Mouse (Mus musculus) stomach, embryonic 14.5 days (tissue): ENCODE results near the gene Pigo. TPM values are rescaled to one million over a fixed set of nuclear protein-coding genes. Genes with fewer than 3 reads are reported as not detected.

Experiments used
- ATAC-seq: fragments of 200-750 bp; cut with Nextera tagmentation; 2 replicates; pipeline ENCODE4 v1.8.0; 2017; ENCODE audit warnings: low read depth, moderate TSS enrichment; ENCODE audit not compliant: insufficient number of reproducible peaks, insufficient read depth, low FRiP score
- H3K27ac ChIP-seq: fragments of 300-500 bp; sonication (generic); 2 replicates; pipeline ENCODE4 v1.5.1; 2014; ENCODE audit warnings: mild to moderate bottlenecking, low read length, moderate library complexity, mixed read lengths
- H3K27me3 ChIP-seq: fragments of 300-500 bp; sonication (generic); 2 replicates; pipeline ENCODE4 v1.6.1; 2014; ENCODE audit warnings: low read length, control low read depth, mixed read lengths; ENCODE audit not compliant: control insufficient read depth, insufficient read depth
- H3K36me3 ChIP-seq: fragments of 300-500 bp; sonication (generic); 2 replicates; pipeline ENCODE4 v1.6.1; 2014; ENCODE audit warnings: mild to moderate bottlenecking, control low read depth, low read length, moderate library complexity, mixed read lengths; ENCODE audit not compliant: control insufficient read depth, insufficient read depth
- H3K4me1 ChIP-seq: fragments of 300-500 bp; sonication (generic); 2 replicates; pipeline ENCODE4 v1.6.1; 2014; ENCODE audit warnings: low read length, control low read depth, mixed read lengths; ENCODE audit not compliant: control insufficient read depth, insufficient read depth
- H3K4me2 ChIP-seq: fragments of 300-500 bp; sonication (generic); replicated peaks from 2 replicates; pipeline ENCODE4 v1.6.1; 2014; ENCODE audit warnings: low read depth, low read length, control low read depth
- H3K4me3 ChIP-seq: fragments of 300-500 bp; sonication (generic); 2 replicates; pipeline ENCODE4 v1.5.1; 2014; ENCODE audit warnings: low read depth, low read length, control low read depth
- H3K9ac ChIP-seq: fragments of 300-500 bp; sonication (generic); replicated peaks from 2 replicates; pipeline ENCODE4 v1.6.1; 2014; ENCODE audit warnings: low read depth, mild to moderate bottlenecking, control low read depth, low read length, moderate library complexity, mixed read lengths
- H3K9me3 ChIP-seq: fragments of 300-500 bp; sonication (generic); 2 replicates; pipeline ENCODE4 v1.6.1; 2016; ENCODE audit warnings: low read depth, low read length, control low read depth; ENCODE audit not compliant: control insufficient read depth
- WGBS: fragments of 180-500 bp; shearing (Covaris S2); extraction: QIAGEN DNeasy Blood & Tissue Kit; methylation state at CpG from one replicate; pipeline ENCODE4 v1.1.7; 2014; 5-methylcytosine and 5-hydroxymethylcytosine counted together
- polyA plus RNA-seq: library from polyadenylated mRNA; unstranded; fragments of >200 nt; fragmentation: Nextera tagmentation; extraction: Ambion mirVana; gene quantifications from 2 replicates; pipeline ENCODE4 v1.2.1, GENCODE M21; 2014

Pigo gene
- polyA plus RNA-seq, 1 experiment from 2014 or later: 21.3 TPM

DNA sequence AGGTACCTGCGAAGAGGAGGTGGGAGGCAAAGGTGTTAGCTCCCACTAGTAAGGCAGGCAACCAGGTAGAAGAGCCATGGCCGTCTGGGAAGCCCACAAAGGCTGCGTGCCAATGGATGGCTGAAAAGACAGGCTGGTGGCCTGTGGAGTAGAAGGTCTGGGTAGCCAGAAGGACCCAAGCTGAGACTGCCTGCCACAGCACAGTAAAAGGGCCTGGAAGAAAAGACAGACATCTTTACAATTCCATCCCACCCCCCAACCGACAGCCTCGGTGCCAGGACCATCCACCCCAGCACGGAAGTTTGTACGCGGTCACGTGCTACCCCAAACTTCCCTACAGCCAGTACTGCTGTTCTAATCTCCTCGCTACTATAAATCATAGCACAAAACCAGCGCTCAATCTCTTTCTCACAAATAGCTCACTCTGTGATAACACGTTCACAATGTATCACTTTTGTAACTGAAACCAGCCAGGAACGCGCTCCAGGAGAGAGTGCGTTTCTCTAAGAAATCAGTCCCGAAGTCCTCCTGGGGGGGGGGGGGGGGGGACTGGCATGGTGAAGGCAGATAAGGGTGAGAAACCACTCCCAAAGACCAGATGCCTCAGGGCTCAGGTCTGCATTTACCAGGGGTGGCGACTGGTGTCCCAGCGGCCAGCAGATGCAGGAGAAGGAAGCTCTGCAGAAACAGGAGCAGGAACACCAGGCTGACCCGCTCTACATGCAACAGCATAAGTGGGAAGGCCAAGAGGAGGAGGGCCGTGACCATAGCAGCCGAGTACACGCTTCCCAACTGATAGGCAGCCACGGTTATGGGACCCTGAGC is 5.8 kb downstream of the Pigo start:
- no peak overlapping the region for H3K27ac ChIP-seq
- no peaks in the 10 kb centered on the region for H3K27me3 ChIP-seq
- peaks cover 22% of the 10 kb centered on the region; the same call in 1 of the 2 replicates for H3K36me3 ChIP-seq
- H3K4me1 ChIP-seq: peaks cover 2% of the 10 kb centered on the region; the same call in 1 of the 2 replicates
- H3K9ac ChIP-seq: no peak overlapping the region
- no peak overlapping the region for H3K4me2 ChIP-seq
- H3K4me3 ChIP-seq: no peak overlapping the region
- no peaks in the 10 kb centered on the region for H3K9me3 ChIP-seq
- ATAC-seq: no peak
- WGBS: 89% methylated on average over 23 of the region's 23 CpGs

DNA sequence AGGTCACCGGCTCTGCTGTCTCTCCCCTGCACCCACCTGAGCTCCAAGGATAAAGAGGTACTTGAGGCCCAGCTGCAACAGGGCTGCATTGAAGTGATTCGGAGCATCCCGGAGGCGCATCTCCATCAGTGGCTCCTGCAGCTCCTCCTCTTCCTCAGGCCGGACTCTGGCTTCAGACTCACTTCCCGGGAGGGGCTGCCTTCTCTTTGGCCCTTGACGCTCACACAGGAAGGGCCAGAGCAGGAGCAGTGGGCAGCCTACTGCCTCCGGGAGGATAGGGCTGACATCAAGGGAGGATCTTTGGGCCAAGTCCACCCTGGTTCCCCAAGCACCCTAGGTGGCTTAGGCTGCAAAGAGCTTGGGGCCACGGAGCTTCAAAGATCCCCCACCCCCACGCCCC is 6.4 kb downstream of the Pigo start:
- ATAC-seq: no peak
- 89% methylated on average over 10 of the region's 10 CpGs for WGBS
- Histone ChIP-seq H3K27ac (no peak overlapping the region), H3K27me3 (no peaks in the 10 kb centered on the region), H3K4me3 (no peak overlapping the region), H3K4me1 (no peaks in the 10 kb centered on the region), H3K4me2 (no peak overlapping the region), H3K9me3 (no peaks in the 10 kb centered on the region), H3K9ac (no peak overlapping the region), H3K36me3 (peaks cover 22% of the 10 kb centered on the region; the same call in 1 of the 2 replicates)

DNA sequence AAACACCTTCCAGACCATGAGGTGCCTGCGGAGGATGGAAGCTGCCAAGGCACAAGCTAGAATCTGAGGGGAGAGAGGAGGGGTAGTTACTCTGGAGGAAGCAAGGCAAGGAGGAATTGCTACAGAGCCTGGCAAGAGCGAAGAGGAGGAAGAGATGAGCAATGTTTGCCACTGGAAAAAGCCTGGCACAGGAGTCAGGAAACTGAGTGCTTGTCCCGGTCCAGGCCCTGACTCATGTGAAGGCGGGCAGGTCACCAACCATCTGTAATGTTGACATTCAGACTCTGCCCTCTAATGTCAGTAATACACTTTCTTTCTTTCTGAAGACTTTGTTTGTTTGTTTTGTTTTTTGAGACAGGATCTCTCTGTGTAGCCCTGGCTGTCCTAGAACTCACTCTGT is 7.5 kb downstream of the Pigo start:
- no peak overlapping the region for H3K27ac ChIP-seq
- H3K27me3 ChIP-seq: no peaks in the 10 kb centered on the region
- 95% methylated on average over 4 of the region's 4 CpGs for WGBS
- ATAC-seq: no peak
- no peak overlapping the region for H3K4me2 ChIP-seq
- no peak overlapping the region for H3K9ac ChIP-seq
- no peaks in the 10 kb centered on the region for H3K4me1 ChIP-seq
- H3K4me3 ChIP-seq: no peak overlapping the region
- no peaks in the 10 kb centered on the region for H3K9me3 ChIP-seq
- peaks cover 22% of the 10 kb centered on the region; the same call in 1 of the 2 replicates for H3K36me3 ChIP-seq

DNA sequence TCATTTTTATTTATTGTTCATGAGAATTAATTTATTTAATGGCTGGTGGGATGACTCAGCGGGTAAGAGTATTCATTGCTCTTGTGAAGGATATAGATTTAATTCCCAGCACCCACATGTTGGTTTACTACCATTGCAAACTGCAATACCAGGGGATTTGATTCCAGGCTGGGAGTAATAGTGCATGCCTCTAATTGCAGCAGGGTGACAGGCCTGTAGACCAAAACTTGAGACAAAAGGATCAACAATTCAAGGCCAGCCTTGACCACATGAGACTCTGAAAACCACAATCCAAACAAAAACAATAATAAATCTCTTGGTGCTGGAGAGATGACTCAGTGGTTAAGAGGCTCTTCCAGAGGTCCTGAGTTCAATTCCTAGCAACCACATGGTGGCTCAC is 13.5 kb downstream of the Pigo start:
- no peak overlapping the region for H3K4me3 ChIP-seq
- H3K27me3 ChIP-seq: no peaks in the 10 kb centered on the region
- no peak overlapping the region for H3K27ac ChIP-seq
- H3K4me2 ChIP-seq: no peak overlapping the region
- no peak overlapping the region for H3K9ac ChIP-seq
- H3K9me3 ChIP-seq: no peaks in the 10 kb centered on the region
- 92% methylated on average over 1 of the region's 1 CpGs for WGBS
- ATAC-seq: no peak
- H3K36me3 ChIP-seq: no peaks in the 10 kb centered on the region
- peaks cover 5% of the 10 kb centered on the region; the same call in 1 of the 2 replicates for H3K4me1 ChIP-seq

DNA sequence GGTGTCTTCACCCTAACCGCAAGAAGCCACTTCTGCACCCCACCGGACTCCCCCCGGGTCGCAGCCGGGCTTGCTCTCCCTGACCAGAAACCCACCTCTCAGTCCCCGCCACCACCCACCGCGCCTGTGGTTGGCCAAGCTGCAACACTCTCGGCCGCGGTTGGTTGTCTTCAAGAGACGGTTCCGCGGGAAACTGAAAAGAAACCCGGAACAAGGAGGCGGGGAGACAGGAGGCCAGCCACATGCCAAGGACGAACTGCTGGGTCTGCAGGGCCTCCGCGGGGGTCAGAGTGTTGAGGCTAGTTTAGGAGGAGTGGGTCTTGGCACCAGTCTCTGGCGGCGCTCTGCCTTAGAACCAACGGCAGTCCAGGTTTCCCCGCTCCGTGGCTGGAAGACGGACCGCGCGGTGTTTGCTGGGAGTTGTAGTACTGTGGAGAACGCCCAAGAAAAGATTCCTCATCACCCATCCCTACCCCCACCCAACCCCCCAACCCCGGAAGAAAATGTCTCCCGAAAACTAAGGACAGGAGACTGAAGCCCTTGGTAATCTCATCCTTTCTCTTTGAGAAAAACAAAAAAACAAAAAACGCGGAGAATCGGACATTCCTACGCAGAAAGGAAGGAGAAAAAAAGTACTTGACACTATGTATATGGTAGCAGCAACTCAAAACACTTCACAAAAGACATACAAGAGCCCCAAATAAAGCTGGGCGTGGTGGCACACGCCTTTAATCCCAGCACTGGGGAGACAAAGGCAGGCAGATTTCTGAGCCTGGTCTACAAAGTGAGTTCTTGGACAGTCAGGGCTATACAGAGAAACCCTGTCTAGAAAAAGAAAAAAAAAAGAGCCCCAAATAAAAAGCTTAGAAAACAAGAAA is 15.2 kb downstream of the Pigo start, which contains the start of gene Fancg:
Fancg (minus strand) TSS at position 346 of the 878 bp plus-strand sequence.
- H3K4me2 ChIP-seq: peak within 1 kb of the TSS; percentile 65
- peak within 1 kb of the TSS; percentile 71 for H3K4me3 ChIP-seq
- peaks cover 5% of the 10 kb centered on the region; the same call in 1 of the 2 replicates for H3K4me1 ChIP-seq
- no peaks in the 10 kb centered on the region; the same call in 1 of the 2 replicates for H3K36me3 ChIP-seq
- H3K27me3 ChIP-seq: no peaks in the 10 kb centered on the region
- peak; percentile 89 for ATAC-seq
- H3K9me3 ChIP-seq: no peaks in the 10 kb centered on the region
- H3K9ac ChIP-seq: peak within 1 kb of the TSS; percentile 63
- WGBS: 1% methylated on average over 37 of the region's 37 CpGs
- H3K27ac ChIP-seq: 0 out of 2 replicates have a peak within 1 kb of the TSS, but pooled peaks have one; percentile 27

DNA sequence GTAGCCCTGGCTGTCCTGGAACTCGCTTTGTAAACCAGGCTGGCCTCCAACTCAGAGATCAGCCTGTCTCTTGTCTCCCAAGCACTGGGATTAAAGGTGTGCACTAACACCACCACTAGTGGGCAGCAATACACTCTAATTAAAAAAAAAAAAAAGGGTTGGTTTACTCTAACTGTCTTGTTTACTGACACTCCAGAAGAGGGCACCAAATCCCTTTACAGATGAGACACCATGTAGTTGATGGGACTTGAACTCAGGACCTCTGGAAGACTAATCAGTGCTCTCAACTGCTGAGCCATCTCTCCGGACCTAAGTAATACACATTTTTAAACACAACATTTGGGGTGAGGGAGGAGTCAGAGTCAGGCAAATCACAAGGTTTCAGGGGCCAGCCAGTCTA is 19.9 kb downstream of the Pigo start:
- no peak overlapping the region for H3K9ac ChIP-seq
- no peak overlapping the region for H3K27ac ChIP-seq
- no peaks in the 10 kb centered on the region for H3K9me3 ChIP-seq
- peaks cover 5% of the 10 kb centered on the region; the same call in 1 of the 2 replicates for H3K4me1 ChIP-seq
- no peak overlapping the region for H3K4me3 ChIP-seq
- H3K4me2 ChIP-seq: no peak overlapping the region
- H3K36me3 ChIP-seq: no peaks in the 10 kb centered on the region; the same call in 1 of the 2 replicates
- H3K27me3 ChIP-seq: no peaks in the 10 kb centered on the region
- 49% methylated on average over 2 of the region's 2 CpGs for WGBS
- no peak for ATAC-seq

DNA sequence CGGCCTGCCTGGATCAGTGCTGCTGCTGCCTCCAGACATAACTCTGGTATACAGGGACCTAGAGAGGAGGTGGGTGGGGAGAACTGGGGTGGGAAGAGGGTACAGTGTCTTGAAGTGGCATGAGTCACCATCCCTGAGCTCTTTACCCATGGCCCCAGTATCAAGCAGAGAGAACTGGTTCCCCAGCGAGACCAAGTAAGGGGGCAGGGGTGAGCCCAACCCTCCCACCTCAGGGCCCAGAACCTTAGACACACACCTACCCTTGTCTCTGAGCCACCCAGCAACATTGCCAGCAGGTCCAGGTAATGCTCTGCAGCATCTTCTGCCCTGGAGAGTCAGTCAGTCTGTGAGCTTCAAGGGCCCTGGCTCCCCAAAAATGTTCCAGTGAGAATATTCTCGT is 20.7 kb downstream of the Pigo start:
- peaks cover 3% of the 10 kb centered on the region; the same call in 1 of the 2 replicates for H3K4me1 ChIP-seq
- no peak overlapping the region for H3K4me2 ChIP-seq
- WGBS: 89% methylated on average over 3 of the region's 3 CpGs
- no peak overlapping the region for H3K4me3 ChIP-seq
- no peaks in the 10 kb centered on the region for H3K27me3 ChIP-seq
- no peaks in the 10 kb centered on the region; the same call in 1 of the 2 replicates for H3K36me3 ChIP-seq
- no peaks in the 10 kb centered on the region for H3K9me3 ChIP-seq
- no peak overlapping the region for H3K27ac ChIP-seq
- ATAC-seq: no peak
- H3K9ac ChIP-seq: no peak overlapping the region

DNA sequence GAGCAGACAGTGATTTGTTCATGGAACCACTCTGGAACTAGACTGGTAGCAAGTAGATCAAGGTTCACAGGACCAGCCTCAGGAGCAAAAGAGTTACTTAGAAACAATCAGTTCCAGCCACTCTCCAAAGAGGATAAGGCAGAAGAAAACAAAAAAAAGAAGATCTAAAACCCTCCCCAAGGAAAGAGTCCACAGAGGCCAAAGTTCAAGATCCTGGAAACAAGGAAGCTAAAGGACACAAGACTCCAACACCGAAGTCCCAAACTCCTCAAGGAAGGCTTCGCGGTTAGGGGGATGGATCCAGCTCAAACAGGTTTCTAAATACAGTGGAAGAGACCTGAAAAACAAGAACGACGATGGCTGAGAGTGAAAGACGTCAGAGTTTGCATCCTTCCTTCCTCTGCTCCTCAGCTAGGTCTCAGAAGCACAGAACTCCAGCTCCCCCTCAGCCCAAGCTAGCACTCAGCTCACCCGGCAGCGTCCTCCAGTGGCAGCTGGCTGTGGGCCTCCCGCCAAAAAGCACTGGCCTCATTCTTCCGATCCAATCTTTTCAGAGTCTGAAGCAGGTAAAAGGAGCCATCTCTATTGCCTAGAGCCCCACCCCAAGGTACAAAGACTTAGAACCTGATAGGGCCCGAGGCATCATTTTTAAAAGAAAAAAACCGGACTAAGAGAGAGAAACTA is 22.7 kb downstream of the Pigo start:
- peaks cover 9% of the 10 kb centered on the region; the same call in 1 of the 2 replicates for H3K4me1 ChIP-seq
- H3K4me2 ChIP-seq: no peak overlapping the region
- no peaks in the 10 kb centered on the region; the same call in 1 of the 2 replicates for H3K36me3 ChIP-seq
- no peak for ATAC-seq
- no peak overlapping the region for H3K27ac ChIP-seq
- H3K9ac ChIP-seq: no peak overlapping the region
- no peaks in the 10 kb centered on the region for H3K9me3 ChIP-seq
- no peak overlapping the region for H3K4me3 ChIP-seq
- H3K27me3 ChIP-seq: no peaks in the 10 kb centered on the region
- WGBS: 81% methylated on average over 12 of the region's 12 CpGs
